Mouse (Mus musculus) embryonic facial prominence, embryonic 15.5 days (tissue): ENCODE data around the gene Rab2b. TPM values are rescaled to one million over a fixed set of nuclear protein-coding genes. Genes with fewer than 3 reads are reported as not detected.

Source experiments
- ATAC-seq: fragments of 200-750 bp; cut with Nextera tagmentation; 2 replicates; pipeline ENCODE4 v1.8.0; 2017; ENCODE audit warnings: low read depth, moderate TSS enrichment; ENCODE audit not compliant: insufficient number of reproducible peaks, low FRiP score, low TSS enrichment
- H3K27ac ChIP-seq: fragments of 300-500 bp; sonication (generic); replicated peaks from 2 replicates; pipeline ENCODE4 v1.5.1; 2015; ENCODE audit warnings: mild to moderate bottlenecking, inconsistent platforms
- H3K27me3 ChIP-seq: fragments of 300-500 bp; sonication (generic); 2 replicates; pipeline ENCODE4 v1.6.1; 2015; ENCODE audit warnings: inconsistent platforms
- H3K36me3 ChIP-seq: fragments of 300-500 bp; sonication (generic); 2 replicates; pipeline ENCODE4 v1.6.1; 2015; ENCODE audit warnings: mild to moderate bottlenecking, inconsistent platforms
- H3K4me1 ChIP-seq: fragments of 300-500 bp; sonication (generic); 2 replicates; pipeline ENCODE4 v1.6.1; 2015; ENCODE audit warnings: inconsistent platforms
- H3K4me2 ChIP-seq: fragments of 300-500 bp; sonication (generic); replicated peaks from 2 replicates; pipeline ENCODE4 v1.6.1; 2015; ENCODE audit warnings: mild to moderate bottlenecking, inconsistent platforms
- H3K4me3 ChIP-seq: fragments of 300-500 bp; sonication (generic); replicated peaks from 2 replicates; pipeline ENCODE4 v1.5.1; 2015; ENCODE audit warnings: mild to moderate bottlenecking, inconsistent platforms
- H3K9ac ChIP-seq: fragments of 300-500 bp; sonication (generic); 2 replicates; pipeline ENCODE4 v1.6.1; 2015; ENCODE audit warnings: inconsistent platforms
- H3K9me3 ChIP-seq: fragments of 300-500 bp; sonication (generic); replicated peaks from 2 replicates; pipeline ENCODE4 v1.6.1; 2016; ENCODE audit warnings: inconsistent platforms
- WGBS: fragments of 180-500 bp; shearing (Covaris S2); methylation state at CpG from one replicate; pipeline ENCODE4 v1.1.7; 2015; 5-methylcytosine and 5-hydroxymethylcytosine counted together
- polyA plus RNA-seq: library from polyadenylated mRNA; unstranded; fragments of >200 nt; fragmentation: Nextera tagmentation; extraction: Ambion mirVana; gene quantifications from 2 replicates; pipeline ENCODE4 v1.2.1, GENCODE M21; 2015

The Rab2b gene
- polyA plus RNA-seq, 1 experiment from 2014 or later = 22.2 TPM

GRCm38 (mm10) chr14:52272781-52273180 is 6.6 kb downstream of the Rab2b start:
- WGBS = 69% methylated on average over 3 of the region's 3 CpGs
- Histone ChIP-seq H3K9ac (no peak overlapping the region), H3K27ac (no peak overlapping the region), H3K4me2 (no peak overlapping the region), H3K9me3 (no peaks in the 10 kb centered on the region), H3K4me1 (no peaks in the 10 kb centered on the region), H3K36me3 (peaks cover 13% of the 10 kb centered on the region), H3K4me3 (no peak overlapping the region), H3K27me3 (no peaks in the 10 kb centered on the region)
- no peak for ATAC-seq

GRCm38 (mm10) chr14:52257484-52258213 is 21.7 kb downstream of the Rab2b start, which contains the start of gene Chd8:
TSS of gene Chd8 (minus strand) at chr14:52257780.
- no peaks in the 10 kb centered on the region for H3K27me3 ChIP-seq
- peak within 1 kb of the TSS; percentile 53 for H3K9ac ChIP-seq
- H3K27ac ChIP-seq = peak within 1 kb of the TSS; percentile 94
- peaks cover 14% of the 10 kb centered on the region for H3K4me1 ChIP-seq
- H3K9me3 ChIP-seq = no peaks in the 10 kb centered on the region
- peak; percentile 100 for ATAC-seq
- H3K4me3 ChIP-seq = peak within 1 kb of the TSS; percentile 73
- under 1% methylated on average over 54 of the region's 54 CpGs for WGBS
- no peaks in the 10 kb centered on the region for H3K36me3 ChIP-seq
- peak within 1 kb of the TSS; percentile 58 for H3K4me2 ChIP-seq

GRCm38 (mm10) chr14:52256311-52257175 is 22.8 kb downstream of the Rab2b start:
- Histone ChIP-seq H3K4me2 (peak overlapping the region; percentile 58), H3K4me1 (peaks cover 14% of the 10 kb centered on the region), H3K36me3 (no peaks in the 10 kb centered on the region), H3K27ac (peak overlapping the region; percentile 94), H3K9me3 (no peaks in the 10 kb centered on the region), H3K27me3 (no peaks in the 10 kb centered on the region), H3K9ac (peak overlapping the region; percentile 53), H3K4me3 (peak overlapping the region; percentile 73)
- no peak for ATAC-seq
- 5% methylated on average over 18 of the region's 18 CpGs for WGBS

GRCm38 (mm10) chr14:52246129-52246528 is 33.2 kb downstream of the Rab2b start:
- ATAC-seq = no peak
- WGBS = 70% methylated on average over 4 of the region's 4 CpGs
- peaks cover 16% of the 10 kb centered on the region for H3K4me1 ChIP-seq
- no peaks in the 10 kb centered on the region for H3K9me3 ChIP-seq
- H3K27ac ChIP-seq = no peak overlapping the region
- no peak overlapping the region for H3K9ac ChIP-seq
- H3K4me3 ChIP-seq = no peak overlapping the region
- H3K27me3 ChIP-seq = no peaks in the 10 kb centered on the region
- H3K4me2 ChIP-seq = no peak overlapping the region
- H3K36me3 ChIP-seq = no peaks in the 10 kb centered on the region; the same call in 1 of the 2 replicates

GRCm38 (mm10) chr14:52244690-52245042 is 34.7 kb downstream of the Rab2b start:
- peak overlapping the region; percentile 84 for H3K27ac ChIP-seq
- ATAC-seq = peak; percentile 76
- 11% methylated on average over 7 of the region's 7 CpGs for WGBS
- H3K9ac ChIP-seq = peak overlapping the region; percentile 64
- peak overlapping the region; percentile 79 for H3K4me2 ChIP-seq
- H3K4me3 ChIP-seq = peak overlapping the region; percentile 79
- H3K36me3 ChIP-seq = peaks cover 3% of the 10 kb centered on the region; the same call in 1 of the 2 replicates
- H3K27me3 ChIP-seq = no peaks in the 10 kb centered on the region
- peaks cover 16% of the 10 kb centered on the region for H3K4me1 ChIP-seq
- no peaks in the 10 kb centered on the region for H3K9me3 ChIP-seq

- peak; percentile 97 for ATAC-seq
- Histone ChIP-seq H3K4me2 (peak overlapping the region; percentile 79), H3K4me1 (peaks cover 16% of the 10 kb centered on the region), H3K36me3 (peaks cover 3% of the 10 kb centered on the region; the same call in 1 of the 2 replicates), H3K27ac (peak overlapping the region; percentile 84), H3K4me3 (peak overlapping the region; percentile 79), H3K27me3 (no peaks in the 10 kb centered on the region), H3K9ac (peak overlapping the region; percentile 64), H3K9me3 (no peaks in the 10 kb centered on the region)
- under 1% methylated on average over 32 of the region's 32 CpGs for WGBS
These were observed 35.2 kb downstream of the Rab2b start for GRCm38 (mm10) chr14:52244041-52244689.

GRCm38 (mm10) chr14:52236216-52236615 is 43.1 kb downstream of the Rab2b start:
- Histone ChIP-seq H3K9ac (no peak overlapping the region), H3K27ac (no peak overlapping the region), H3K4me2 (no peak overlapping the region), H3K9me3 (no peaks in the 10 kb centered on the region), H3K4me1 (no peaks in the 10 kb centered on the region), H3K27me3 (no peaks in the 10 kb centered on the region), H3K4me3 (no peak overlapping the region), H3K36me3 (peaks cover 65% of the 10 kb centered on the region)
- 92% methylated on average over 1 of the region's 1 CpGs for WGBS
- no peak for ATAC-seq

GRCm38 (mm10) chr14:52235165-52235564 is 44.2 kb downstream of the Rab2b start:
- Histone ChIP-seq H3K4me2 (no peak overlapping the region), H3K4me1 (no peaks in the 10 kb centered on the region), H3K27me3 (no peaks in the 10 kb centered on the region), H3K27ac (no peak overlapping the region), H3K9me3 (no peaks in the 10 kb centered on the region), H3K4me3 (no peak overlapping the region), H3K9ac (no peak overlapping the region), H3K36me3 (peaks cover 73% of the 10 kb centered on the region)
- ATAC-seq = no peak
- 90% methylated on average over 7 of the region's 7 CpGs for WGBS

- no peak for ATAC-seq
- Histone ChIP-seq H3K9ac (no peak overlapping the region), H3K27me3 (no peaks in the 10 kb centered on the region), H3K36me3 (peaks cover 93% of the 10 kb centered on the region), H3K27ac (no peak overlapping the region), H3K4me1 (no peaks in the 10 kb centered on the region), H3K4me2 (no peak overlapping the region), H3K9me3 (no peaks in the 10 kb centered on the region), H3K4me3 (no peak overlapping the region)
- WGBS = 87% methylated on average over 6 of the region's 6 CpGs
These were observed 47.1 kb downstream of the Rab2b start for GRCm38 (mm10) chr14:52232249-52232648.

- H3K36me3 ChIP-seq = peaks cover 86% of the 10 kb centered on the region
- H3K9me3 ChIP-seq = no peaks in the 10 kb centered on the region
- no peak overlapping the region for H3K4me2 ChIP-seq
- H3K27ac ChIP-seq = no peak overlapping the region
- no peak for ATAC-seq
- no peak overlapping the region for H3K4me3 ChIP-seq
- H3K27me3 ChIP-seq = no peaks in the 10 kb centered on the region
- H3K9ac ChIP-seq = no peak overlapping the region
- H3K4me1 ChIP-seq = no peaks in the 10 kb centered on the region
- WGBS = 94% methylated on average over 2 of the region's 2 CpGs
These were observed 53.4 kb downstream of the Rab2b start for GRCm38 (mm10) chr14:52225972-52226371.

- Histone ChIP-seq H3K4me3 (no peak overlapping the region), H3K36me3 (peaks cover 87% of the 10 kb centered on the region), H3K27me3 (no peaks in the 10 kb centered on the region), H3K4me2 (no peak overlapping the region), H3K9ac (no peak overlapping the region), H3K9me3 (no peaks in the 10 kb centered on the region), H3K4me1 (no peaks in the 10 kb centered on the region), H3K27ac (no peak overlapping the region)
- ATAC-seq = no peak
- 91% methylated on average over 5 of the region's 5 CpGs for WGBS
These were observed 62.1 kb downstream of the Rab2b start for GRCm38 (mm10) chr14:52217261-52217660.
